Mouse (Mus musculus) left cerebral cortex, adult 2 months (tissue): ENCODE measurements around the gene Med20. TPM values are rescaled to one million over a fixed set of nuclear protein-coding genes. Genes with fewer than 3 reads are reported as not detected.
"Not testable (repeated sequence)": the region's sequence is repeated elsewhere in the genome, so short reads cannot be mapped to it uniquely, and the experiment has no call there.

Experiments used
- DNase-seq, 2 experiments: peaks; one replicate each; pipeline ENCODE4 v3.0.0; 2021 to 2022; ENCODE audit warnings: low spot score in 2 of 2, mixed read lengths in 1 of 2; ENCODE audit errors: extremely low spot score in 1 of 2
- H3K27ac ChIP-seq: fragments of 200-600 bp; 2 replicates; pipeline ENCODE4 v1.8.1; 2022
- H3K4me3 ChIP-seq: fragments of 200-600 bp; 2 replicates; pipeline ENCODE4 v1.8.1; 2022
- CTCF ChIP-seq: fragments of 200-600 bp; IDR thresholded peaks from 2 replicates; pipeline ENCODE4 v1.8.1; 2022; ENCODE audit warnings: antibody characterized with exemption, mild to moderate bottlenecking, moderate library complexity
- intact Hi-C: fragments of 180-260 bp; cut with DNase I; formaldehyde crosslinking; loops from one replicate; pipeline ENCODE4 v1.15.1; 2025
- total RNA-seq, 2 experiments: library from RNA; stranded (reverse); gene quantifications; 2 replicates each; pipeline ENCODE4 v1.2.3; 2021

Gene Med20
- total RNA-seq, 2 experiments from 2014 or later = 29.3 to 33.3 TPM

- intact Hi-C loops = no loop called here
- peak; percentile 77 for TF ChIP-seq CTCF
- H3K4me3 ChIP-seq = no peak overlapping the region
- H3K27ac ChIP-seq = no peak overlapping the region
- DNase-seq = no peak
These were observed 13.4 kb upstream of the Med20 start for GRCm38 (mm10) chr17:47597838-47598579.

GRCm38 (mm10) chr17:47598580-47599304 is 12.6 kb upstream of the Med20 start:
- intact Hi-C loops = not testable (repeated sequence)

GRCm38 (mm10) chr17:47599511-47600297 is 11.7 kb upstream of the Med20 start:
- no peak overlapping the region for H3K27ac ChIP-seq
- DNase-seq = no peak
- no peak overlapping the region for H3K4me3 ChIP-seq
- no peak for TF ChIP-seq CTCF
- intact Hi-C loops = no loop called here

More at GRCm38 (mm10) chr17:47598580-47599304, 12.6 kb upstream of the Med20 start:
- not testable (repeated sequence) for H3K27ac ChIP-seq, DNase-seq, H3K4me3 ChIP-seq

GRCm38 (mm10) chr17:47600601-47601388 is 10.6 kb upstream of the Med20 start:
- DNase-seq = no peak
- Histone ChIP-seq H3K27ac (no peak overlapping the region; the same call in 1 of the 2 replicates), H3K4me3 (no peak overlapping the region)
- intact Hi-C loops = no loop called here
- no peak for TF ChIP-seq CTCF

GRCm38 (mm10) chr17:47601389-47601755 is 10.0 kb upstream of the Med20 start:
- Histone ChIP-seq H3K4me3 (no peak overlapping the region), H3K27ac (no peak overlapping the region)
- no peak for TF ChIP-seq CTCF
- intact Hi-C loops = no loop called here
- DNase-seq = no peak

- H3K4me3 ChIP-seq = no peak overlapping the region
- DNase-seq = no peak
- intact Hi-C loops = no loop called here
- no peak overlapping the region for H3K27ac ChIP-seq
- no peak for TF ChIP-seq CTCF
These were observed 9.1 kb upstream of the Med20 start for GRCm38 (mm10) chr17:47602289-47602688.

GRCm38 (mm10) chr17:47606220-47606619 is 5.2 kb upstream of the Med20 start:
- Histone ChIP-seq H3K4me3 (no peak overlapping the region), H3K27ac (no peak overlapping the region)
- peak; percentile 42 for TF ChIP-seq CTCF
- intact Hi-C loops = no loop called here
- no peak for DNase-seq

GRCm38 (mm10) chr17:47609182-47609581 is 2.2 kb upstream of the Med20 start:
- DNase-seq = no peak
- no peak overlapping the region for H3K27ac ChIP-seq
- intact Hi-C loops = no loop called here
- no peak for TF ChIP-seq CTCF
- H3K4me3 ChIP-seq = no peak overlapping the region

GRCm38 (mm10) chr17:47611661-47611982 is 240 bp downstream of the Med20 start:
- intact Hi-C loops = loop anchor here (1.0 to 5.0 kb wide), 2 partner anchors 18 to 76 kb away; partner anchors contain the start of genes Frs3 and Tomm6

GRCm38 (mm10) chr17:47614018-47614417 is 2.6 kb downstream of the Med20 start:
- DNase-seq = no peak
- peak; percentile 75 for TF ChIP-seq CTCF
- Histone ChIP-seq H3K27ac (no peak overlapping the region), H3K4me3 (no peak overlapping the region)
- intact Hi-C loops = loop anchor here (5.0 kb wide), 1 partner anchor 73 kb away; the partner anchor contains the start of genes Frs3 and Tomm6

More at GRCm38 (mm10) chr17:47611661-47611982, 240 bp downstream of the Med20 start:
- DNase-seq = no peak
- H3K27ac ChIP-seq = peak overlapping the region; percentile 98
- H3K4me3 ChIP-seq = peak overlapping the region; percentile 61
- TF ChIP-seq CTCF = no peak

GRCm38 (mm10) chr17:47616119-47616518 is 4.7 kb downstream of the Med20 start:
- Histone ChIP-seq H3K4me3 (no peak overlapping the region), H3K27ac (no peak overlapping the region)
- no peak for TF ChIP-seq CTCF
- no peak for DNase-seq
- intact Hi-C loops = no loop called here
